Mouse (Mus musculus) right cerebral cortex, postnatal 14 days (tissue): Measurements from ENCODE around the gene Olfr393.

Experiments used
- DNase-seq: peaks from one replicate; pipeline ENCODE4 v3.0.0; 2022

Gene Olfr393

GRCm38 (mm10) chr11:73851354-73851753 is at the start of gene Olfr393:
Gene Olfr393 (minus strand): TSS chr11:73851454.
- DNase-seq = no peak

DNA sequence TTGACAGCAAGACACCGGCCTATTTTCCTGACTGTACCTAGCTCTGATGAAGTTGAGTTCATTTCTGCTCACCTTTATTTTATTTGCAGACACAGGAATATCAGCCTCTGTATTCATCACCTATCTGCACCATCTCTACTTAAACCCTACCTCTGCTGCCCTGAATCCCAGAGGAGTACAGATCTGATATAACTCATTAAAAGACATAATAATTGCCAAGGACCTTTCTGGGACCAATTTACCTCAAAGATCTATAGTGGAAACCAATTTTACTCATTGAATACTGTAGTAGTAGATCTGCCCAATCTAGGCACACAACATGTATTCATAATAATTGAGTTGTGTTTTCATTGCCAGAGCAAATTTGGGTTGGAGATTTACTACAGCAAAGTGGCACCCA is 39.4 kb upstream of the Olfr393 start, which contains the start of gene Olfr394:
Gene Olfr394, minus strand, starts transcription at position 101 of the 400 bp plus-strand sequence.
- no peak for DNase-seq

- no peak for DNase-seq
Observed at GRCm38 (mm10) chr11:73816949-73817348, 34.3 kb downstream of the Olfr393 start, which contains the start of gene Olfr392. Gene Olfr392 (minus strand): TSS chr11:73817049.

DNA sequence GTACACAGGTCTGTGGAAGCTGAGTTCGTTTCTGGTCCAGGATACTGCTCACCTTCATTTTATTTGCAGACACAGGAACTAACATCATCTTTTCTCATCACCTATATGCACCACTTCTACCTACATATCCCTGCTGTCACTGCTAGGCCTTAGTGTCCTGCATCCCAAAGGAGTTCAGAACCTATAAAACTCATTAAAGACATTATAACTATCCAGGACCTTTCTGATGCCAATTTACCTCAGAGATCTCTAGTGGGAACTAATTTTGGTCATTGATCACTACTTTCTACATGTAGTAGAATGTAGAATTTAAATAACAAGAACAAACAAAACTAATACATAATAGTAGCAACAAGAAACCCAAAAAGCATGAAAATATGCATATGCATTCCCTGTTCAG is 48.3 kb downstream of the Olfr393 start, which contains the start of gene Olfr391-ps:
Gene Olfr391-ps, minus strand, starts transcription at position 101 of the 400 bp plus-strand sequence.
- DNase-seq = no peak
